Mouse (Mus musculus): ENCODE measurements around the gene Lbr. TPM values are rescaled to one million over a fixed set of nuclear protein-coding genes. Genes with fewer than 3 reads are reported as not detected.
A peak's percentile ranks its signal among the peaks of the same experiment; 100 is the strongest.

The Lbr gene
- total RNA-seq, 1 experiment, result 240 TPM

GRCm38 (mm10) chr1:181832720-181833119 is 10.1 kb downstream of the Lbr start:
- DNase-seq (ENCODE audit: low read depth, low spot score), result no peak
- H3K4me1 ChIP-seq (ENCODE audit: control insufficient read depth in 2 of 2, insufficient read depth in 2 of 2, low read length in 2 of 2, poor library complexity in 1 of 2), result no peaks in the 10 kb centered on the region
- H3K4me3 ChIP-seq (ENCODE audit: insufficient read depth in 1 of 2, low read depth in 1 of 2, low read length in 2 of 2, poor library complexity in 1 of 2, severe bottlenecking in 1 of 2), result no peak overlapping the region
- H3K9ac ChIP-seq (ENCODE audit: insufficient read depth, low read depth, low read length, poor library complexity, severe bottlenecking), result no peak overlapping the region
- H3K36me3 ChIP-seq (ENCODE audit: control insufficient read depth, insufficient read depth, low read length, poor library complexity, severe bottlenecking), result peaks cover 60% of the 10 kb centered on the region
- H3K27ac ChIP-seq (ENCODE audit: insufficient read depth, low read depth, low read length, poor library complexity, severe bottlenecking), result no peak overlapping the region
- in situ Hi-C loops (cut with MboI; ENCODE audit: low sequenced_read_pairs in 2 of 2, unreplicated experiment in 2 of 2), result no loop called here
- TF ChIP-seq ZNF384 (IDR thresholded peaks at IDR 0.05; ENCODE audit: low read depth, low read length), result no peak
- TF ChIP-seq CHD2 (IDR thresholded peaks at IDR 0.05; ENCODE audit: low read depth, low read length), result no peak
- TF ChIP-seq HCFC1 (IDR thresholded peaks at IDR 0.05; ENCODE audit: borderline replicate concordance, insufficient read depth, low read length), result no peak
- TF ChIP-seq MAFK (IDR thresholded peaks at IDR 0.05; ENCODE audit: insufficient read depth, low read depth, low read length), result no peak
- TF ChIP-seq ZC3H11A (IDR thresholded peaks at IDR 0.05; ENCODE audit: borderline replicate concordance, low read depth, low read length), result no peak
- H3K9me3 ChIP-seq (ENCODE audit: control insufficient read depth, insufficient read depth, low read depth, low read length), result no peaks in the 10 kb centered on the region

GRCm38 (mm10) chr1:181828365-181828764 is 14.5 kb downstream of the Lbr start:
- H3K9ac ChIP-seq (ENCODE audit: insufficient read depth, low read depth, low read length, poor library complexity, severe bottlenecking), result no peak overlapping the region
- TF ChIP-seq ZNF384 (IDR thresholded peaks at IDR 0.05; ENCODE audit: low read depth, low read length), result no peak
- no peak for TF ChIP-seq ZC3H11A (IDR thresholded peaks at IDR 0.05; ENCODE audit: borderline replicate concordance, low read depth, low read length)
- no peak for TF ChIP-seq HCFC1 (IDR thresholded peaks at IDR 0.05; ENCODE audit: borderline replicate concordance, insufficient read depth, low read length)
- no peak for TF ChIP-seq CHD2 (IDR thresholded peaks at IDR 0.05; ENCODE audit: low read depth, low read length)
- TF ChIP-seq MAFK (IDR thresholded peaks at IDR 0.05; ENCODE audit: insufficient read depth, low read depth, low read length), result no peak
- in situ Hi-C loops (cut with MboI; ENCODE audit: low sequenced_read_pairs in 2 of 2, unreplicated experiment in 2 of 2), result no loop called here
- H3K27ac ChIP-seq (ENCODE audit: insufficient read depth, low read depth, low read length, poor library complexity, severe bottlenecking), result no peak overlapping the region
- no peaks in the 10 kb centered on the region for H3K9me3 ChIP-seq (ENCODE audit: control insufficient read depth, insufficient read depth, low read depth, low read length)
- H3K4me1 ChIP-seq (ENCODE audit: control insufficient read depth in 2 of 2, insufficient read depth in 2 of 2, low read length in 2 of 2, poor library complexity in 1 of 2), result no peaks in the 10 kb centered on the region
- no peak overlapping the region for H3K4me3 ChIP-seq (ENCODE audit: insufficient read depth in 1 of 2, low read depth in 1 of 2, low read length in 2 of 2, poor library complexity in 1 of 2, severe bottlenecking in 1 of 2)
- H3K36me3 ChIP-seq (ENCODE audit: control insufficient read depth, insufficient read depth, low read length, poor library complexity, severe bottlenecking), result peaks cover 62% of the 10 kb centered on the region
- peak; percentile 47 for DNase-seq (ENCODE audit: low read depth, low spot score)

- in situ Hi-C loops (cut with MboI; ENCODE audit: low sequenced_read_pairs in 2 of 2, unreplicated experiment in 2 of 2), result no loop called here
- no peak for DNase-seq (ENCODE audit: low read depth, low spot score)
- Histone ChIP-seq H3K4me3 (ENCODE audit: insufficient read depth in 1 of 2, low read depth in 1 of 2, low read length in 2 of 2, poor library complexity in 1 of 2, severe bottlenecking in 1 of 2) (no peak overlapping the region), H3K27ac (ENCODE audit: insufficient read depth, low read depth, low read length, poor library complexity, severe bottlenecking) (no peak overlapping the region), H3K36me3 (ENCODE audit: control insufficient read depth, insufficient read depth, low read length, poor library complexity, severe bottlenecking) (peaks cover 64% of the 10 kb centered on the region), H3K9me3 (ENCODE audit: control insufficient read depth, insufficient read depth, low read depth, low read length) (no peaks in the 10 kb centered on the region), H3K9ac (ENCODE audit: insufficient read depth, low read depth, low read length, poor library complexity, severe bottlenecking) (no peak overlapping the region), H3K4me1 (ENCODE audit: control insufficient read depth in 2 of 2, insufficient read depth in 2 of 2, low read length in 2 of 2, poor library complexity in 1 of 2) (no peaks in the 10 kb centered on the region; a peak in 1 of 4 replicates)
- TF ChIP-seq MAFK (IDR thresholded peaks at IDR 0.05; ENCODE audit: insufficient read depth, low read depth, low read length) (no peak), CHD2 (IDR thresholded peaks at IDR 0.05; ENCODE audit: low read depth, low read length) (no peak), HCFC1 (IDR thresholded peaks at IDR 0.05; ENCODE audit: borderline replicate concordance, insufficient read depth, low read length) (no peak), ZC3H11A (IDR thresholded peaks at IDR 0.05; ENCODE audit: borderline replicate concordance, low read depth, low read length) (no peak), ZNF384 (IDR thresholded peaks at IDR 0.05; ENCODE audit: low read depth, low read length) (no peak)
Observed at GRCm38 (mm10) chr1:181826716-181827115, 16.1 kb downstream of the Lbr start.

GRCm38 (mm10) chr1:181811481-181812223 is 31.2 kb downstream of the Lbr start:
- TF ChIP-seq CHD2 (IDR thresholded peaks at IDR 0.05; ENCODE audit: low read depth, low read length), result no peak
- no peak for TF ChIP-seq MAFK (IDR thresholded peaks at IDR 0.05; ENCODE audit: insufficient read depth, low read depth, low read length)
- TF ChIP-seq ZC3H11A (IDR thresholded peaks at IDR 0.05; ENCODE audit: borderline replicate concordance, low read depth, low read length), result no peak
- no peak for TF ChIP-seq HCFC1 (IDR thresholded peaks at IDR 0.05; ENCODE audit: borderline replicate concordance, insufficient read depth, low read length)
- TF ChIP-seq ZNF384 (IDR thresholded peaks at IDR 0.05; ENCODE audit: low read depth, low read length), result no peak
- Histone ChIP-seq H3K4me1 (ENCODE audit: control insufficient read depth in 2 of 2, insufficient read depth in 2 of 2, low read length in 2 of 2, poor library complexity in 1 of 2) (no peaks in the 10 kb centered on the region), H3K9ac (ENCODE audit: insufficient read depth, low read depth, low read length, poor library complexity, severe bottlenecking) (no peak overlapping the region), H3K27ac (ENCODE audit: insufficient read depth, low read depth, low read length, poor library complexity, severe bottlenecking) (no peak overlapping the region), H3K9me3 (ENCODE audit: control insufficient read depth, insufficient read depth, low read depth, low read length) (no peaks in the 10 kb centered on the region), H3K36me3 (ENCODE audit: control insufficient read depth, insufficient read depth, low read length, poor library complexity, severe bottlenecking) (peaks cover 12% of the 10 kb centered on the region), H3K4me3 (ENCODE audit: insufficient read depth in 1 of 2, low read depth in 1 of 2, low read length in 2 of 2, poor library complexity in 1 of 2, severe bottlenecking in 1 of 2) (no peak overlapping the region)
- in situ Hi-C loops (cut with MboI; ENCODE audit: low sequenced_read_pairs in 2 of 2, unreplicated experiment in 2 of 2), result no loop called here
- DNase-seq (ENCODE audit: low read depth, low spot score), result no peak
